Mouse (Mus musculus): ENCODE results near the gene Fuk.

GRCm38 (mm10) chr8:110851186-110851585 lies 51.1 kb downstream of the Fuk start:
- TF ChIP-seq USF1 (IDR thresholded peaks at IDR 0.05; ENCODE audit: low read depth) (no peak), POLR2A (IDR thresholded peaks at IDR 0.05; ENCODE audit: insufficient read length, low read depth) (no peak), MYOG (IDR thresholded peaks at IDR 0.05; ENCODE audit: control insufficient read depth in 1 of 3, insufficient read depth in 1 of 3, insufficient read length in 2 of 3, low read depth in 2 of 3) (no peak), TCF12 (IDR thresholded peaks at IDR 0.05; ENCODE audit: insufficient read depth, poor library complexity, severe bottlenecking) (no peak), SRF (IDR thresholded peaks at IDR 0.05; ENCODE audit: control insufficient read depth, insufficient read length, low read depth) (no peak), MYOD1 (IDR thresholded peaks at IDR 0.05; ENCODE audit: control insufficient read depth in 1 of 3, insufficient read length in 2 of 3, low read depth in 2 of 3) (no peak), MAX (IDR thresholded peaks at IDR 0.05; ENCODE audit: low read depth) (no peak), E2F4 (IDR thresholded peaks at IDR 0.05; ENCODE audit: insufficient read depth) (no peak), TCF3 (IDR thresholded peaks at IDR 0.05; ENCODE audit: insufficient read length, low read depth) (no peak)
